ENCODE assay signal across 9 mouse cellular contexts in genomic region chr17:33439148-33439547, GRCm38 (mm10). TPM values are rescaled to one million over a fixed set of nuclear protein-coding genes. Genes with fewer than 3 reads are reported as not detected.
A peak's percentile ranks its signal among the peaks of the same experiment; 100 is the strongest.
DNase-seq lines count a peak whose midpoint lies in the region; TF ChIP-seq lines count a peak whose summit lies in the region.
"Had no signal": no experiment of that assay in that cellular context is flagged by ENCODE, and none has a peak within 500 bp of the region (broad histone marks: within the 10 kb centered on the region; RNA-seq: fewer than 3 reads in every experiment).

No protein-coding gene starts in this region.

- peak; percentile 24 for TF ChIP-seq CTCF in C2C12 (IDR thresholded peaks at IDR 0.05; ENCODE audit: control insufficient read depth, insufficient read depth, insufficient read length)

- no peak overlapping the region for H3ac ChIP-seq in C2C12 (ENCODE audit: control insufficient read depth, insufficient read length, low read depth)

- H3K36me3 ChIP-seq in C2C12 (ENCODE audit: control insufficient read depth, insufficient read depth) = no peaks in the 10 kb centered on the region
- H3K36me3 ChIP-seq: liver, embryonic 15.5 days had no signal

- no peak overlapping the region for H3K4me3 ChIP-seq in C2C12 (ENCODE audit: insufficient read depth, poor library complexity, severe bottlenecking)
- H3K4me3 ChIP-seq: liver, embryonic 15.5 days had no signal

- peak; percentile 43 for DNase-seq in WW6 (ENCODE audit: low read depth, low spot score)
- peak; percentile 76 to 78 for DNase-seq in cerebellum, postnatal 4 days (ENCODE audit: low spot score in 2 of 2)
- peak; percentile 71 for DNase-seq in gastrocnemius, postnatal 14 days
- DNase-seq in kidney, postnatal 36 days = peak; percentile 79 to 90
- peak; percentile 72 to 81 for DNase-seq in lung, adult 18-20 months
- DNase-seq in right cerebral cortex, adult 18-20 months = peak; percentile 49
- peak; percentile 22 for DNase-seq in urinary bladder, postnatal 10 days (ENCODE audit: low spot score)

- no peaks in the 10 kb centered on the region for H3K79me3 ChIP-seq in C2C12 (ENCODE audit: low read depth)

- no peaks in the 10 kb centered on the region for H3K79me2 ChIP-seq in C2C12 (ENCODE audit: control insufficient read depth, insufficient read depth)

- intact Hi-C loops in gastrocnemius, postnatal 14 days (cut with DNase I; ENCODE audit: low total_unique reads) = no loop called here

- H3K27me3 ChIP-seq in C2C12 (ENCODE audit: control insufficient read depth, insufficient read depth, insufficient read length) = no peaks in the 10 kb centered on the region
- H3K27me3 ChIP-seq: liver, embryonic 15.5 days had no signal

TF ChIP-seq in C2C12, 6 proteins besides CTCF, POLR2A, EP300 and RAD21:
- TF ChIP-seq MYOD1 (IDR thresholded peaks at IDR 0.05; ENCODE audit: control insufficient read depth, insufficient read length, low read depth) = no peak
- TF ChIP-seq FOSL1 (IDR thresholded peaks at IDR 0.05; ENCODE audit: insufficient read depth, low read length, poor library complexity, severe bottlenecking) = no peak
- no peak for TF ChIP-seq MYOG (IDR thresholded peaks at IDR 0.05; ENCODE audit: control insufficient read depth, extremely low read depth, insufficient read length)
- no peak for TF ChIP-seq CEBPB (IDR thresholded peaks at IDR 0.05; ENCODE audit: low read depth)
- TF ChIP-seq USF1 (IDR thresholded peaks at IDR 0.05; ENCODE audit: low read depth) = no peak
- no peak for TF ChIP-seq MAX (IDR thresholded peaks at IDR 0.05)

RNA-seq across cellular contexts. Expression of gene Actl9, which starts 6.5 kb away (rescaled TPM):
- polyA plus RNA-seq in C2C12 (2012; fragmentation: generic; extraction: Trizol) = not detected
- total RNA-seq in gastrocnemius, postnatal 14 days (2021) = not detected
- polyA plus RNA-seq: liver, embryonic 15.5 days had no signal

RNA-seq across cellular contexts. Expression of gene Zfp101, which starts 44.7 kb away (rescaled TPM):
- polyA plus RNA-seq in C2C12 (2012; fragmentation: generic; extraction: Trizol) = 2.0 TPM
- 1 to 10 TPM; 4.1 to 4.4 TPM for total RNA-seq in gastrocnemius, postnatal 14 days (2021)

Comparison
In these comparisons a context has a peak if more than half of its experiments do, and no peak if none do; other contexts are left out.
1. DNase-seq: peak in every context shown above with its lines; median percentile 84 in kidney, postnatal 36 days; 77 in cerebellum, postnatal 4 days; 76 in lung, adult 18-20 months; 71 in gastrocnemius, postnatal 14 days; 49 in right cerebral cortex, adult 18-20 months; 43 in WW6; 22 in urinary bladder, postnatal 10 days.